Mouse (Mus musculus): ENCODE measurements around the gene Kif5a. TPM values are rescaled to one million over a fixed set of nuclear protein-coding genes. Genes with fewer than 3 reads are reported as not detected.

Gene Kif5a
- polyA plus RNA-seq, 1 experiment from 2014 or later, result 6.7 TPM

DNA sequence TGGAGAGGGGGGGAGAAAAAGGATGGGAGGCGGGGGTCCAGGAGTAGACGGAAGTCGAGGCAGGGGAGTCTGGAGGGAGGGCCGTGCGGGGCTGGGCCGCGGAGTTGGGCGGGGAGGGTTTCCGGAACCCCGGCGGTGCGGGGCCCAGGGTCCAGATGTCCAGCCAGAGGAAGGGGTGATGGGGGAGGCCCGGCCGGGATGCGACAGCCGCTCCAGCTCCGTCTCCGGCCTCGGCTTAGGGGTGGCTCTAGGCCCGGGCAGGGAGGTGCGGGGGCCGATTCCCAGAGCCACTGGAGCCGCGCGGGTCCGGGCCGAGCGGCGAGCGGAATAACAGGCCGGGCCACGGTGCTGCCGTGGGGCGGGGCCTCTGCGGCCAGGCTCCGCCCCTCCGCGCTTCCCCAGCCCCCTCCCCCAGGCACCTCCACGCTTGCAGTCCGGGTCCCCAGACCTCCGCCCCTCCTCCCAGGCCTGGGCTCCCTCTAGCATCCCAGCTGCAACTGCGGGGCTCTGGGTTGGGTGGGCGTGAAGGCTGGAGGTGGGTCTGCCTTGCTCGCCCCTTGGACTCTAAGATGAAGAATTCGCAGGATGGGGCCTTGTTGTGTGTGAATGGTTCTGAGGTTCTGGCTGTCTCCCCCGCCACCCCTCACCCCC is 74.6 kb downstream of the Kif5a start:
- peak overlapping the region; percentile 94 for H3K4me2 ChIP-seq
- ATAC-seq (ENCODE audit: insufficient number of reproducible peaks, insufficient read depth, low FRiP score, low TSS enrichment, low read depth), result peak; percentile 81
- H3K4me1 ChIP-seq, result peaks cover 62% of the 10 kb centered on the region
- under 1% methylated on average over 45 of the region's 46 CpGs for WGBS
- peak overlapping the region; percentile 98 for H3K27ac ChIP-seq
- H3K9ac ChIP-seq, result peak overlapping the region; percentile 86
- H3K27me3 ChIP-seq, result no peaks in the 10 kb centered on the region
- H3K36me3 ChIP-seq, result peaks cover 56% of the 10 kb centered on the region
- H3K4me3 ChIP-seq, result peak overlapping the region; percentile 79
- H3K9me3 ChIP-seq, result no peaks in the 10 kb centered on the region

DNA sequence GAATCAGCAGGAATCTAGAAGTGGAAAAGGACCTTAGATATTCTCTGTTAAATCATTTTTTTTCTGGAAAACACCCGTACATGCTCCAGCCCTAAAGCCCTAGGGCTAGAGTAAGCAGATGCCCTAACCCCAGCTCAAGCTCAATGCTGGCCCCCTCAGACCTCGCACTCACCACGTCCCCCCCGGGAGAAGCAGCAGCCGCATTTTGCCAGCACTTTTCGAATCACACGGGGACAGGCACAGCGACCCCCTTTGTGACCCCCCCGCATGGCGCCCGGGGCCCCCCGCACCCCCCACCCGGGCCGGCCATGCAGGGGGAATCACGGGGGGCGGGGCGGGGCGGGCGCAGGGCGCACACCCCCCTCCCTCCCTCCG is 75.1 kb downstream of the Kif5a start:
- Histone ChIP-seq H3K36me3 (peaks cover 58% of the 10 kb centered on the region), H3K4me2 (peak overlapping the region; percentile 94), H3K9me3 (no peaks in the 10 kb centered on the region), H3K4me1 (peaks cover 60% of the 10 kb centered on the region), H3K27ac (peak overlapping the region; percentile 98), H3K4me3 (peak overlapping the region; percentile 79), H3K27me3 (no peaks in the 10 kb centered on the region), H3K9ac (peak overlapping the region; percentile 86)
- no peak for ATAC-seq (ENCODE audit: insufficient number of reproducible peaks, insufficient read depth, low FRiP score, low TSS enrichment, low read depth)
- WGBS, result 1% methylated on average over 19 of the region's 21 CpGs

DNA sequence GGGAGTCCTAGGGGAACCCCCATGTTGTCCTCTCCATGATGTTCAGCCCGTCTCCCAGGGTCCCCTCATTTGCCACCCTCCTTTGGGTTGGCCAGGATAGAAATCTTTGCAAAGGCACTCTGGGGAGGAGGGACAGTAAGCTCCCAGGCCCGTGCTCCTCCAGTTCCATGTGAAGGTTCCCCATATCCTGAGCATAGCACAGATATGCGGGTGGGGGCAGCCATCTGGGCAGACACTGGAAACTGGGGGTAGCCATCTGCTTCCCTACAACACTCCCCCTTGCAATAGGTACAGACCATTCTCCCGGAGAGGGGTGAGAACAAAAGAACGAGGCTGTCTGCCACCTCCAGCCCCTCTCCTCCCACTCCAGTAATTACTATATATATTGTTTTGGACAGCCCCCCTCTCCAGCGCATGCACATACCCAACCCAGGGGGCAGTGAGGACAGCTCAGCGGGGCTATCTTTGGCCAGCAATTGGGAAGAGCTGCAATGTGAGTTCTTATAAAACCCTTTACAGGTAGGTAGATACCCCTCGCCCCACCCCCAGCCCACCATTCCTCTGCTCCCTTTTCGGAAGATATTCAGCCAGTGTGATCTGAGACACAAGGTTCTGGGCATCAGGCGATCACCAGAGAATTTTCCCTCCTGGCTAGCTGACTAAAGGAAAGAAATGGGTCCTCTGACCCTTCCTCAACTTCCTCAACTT is 75.6 kb downstream of the Kif5a start:
- no peak for ATAC-seq (ENCODE audit: insufficient number of reproducible peaks, insufficient read depth, low FRiP score, low TSS enrichment, low read depth)
- 42% methylated on average over 10 of the region's 10 CpGs for WGBS

DNA sequence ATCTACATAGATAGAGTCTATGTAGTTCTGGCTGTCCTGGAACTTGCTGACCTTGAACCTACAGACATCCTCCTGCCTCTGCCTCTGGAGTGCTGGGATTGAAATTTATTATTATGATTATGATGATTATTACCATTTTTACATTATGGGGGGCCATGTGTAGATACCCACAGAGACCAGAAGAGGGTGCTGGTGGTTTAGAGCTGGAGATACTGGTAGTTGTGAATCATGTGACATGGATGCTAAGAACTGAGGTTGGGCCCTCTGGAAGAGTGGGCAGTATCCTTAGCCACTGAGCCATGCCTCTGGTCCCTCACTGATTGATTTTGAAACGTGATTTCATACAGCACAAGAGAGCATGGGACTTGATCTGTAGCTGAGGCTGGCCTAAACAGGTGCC is 76.7 kb downstream of the Kif5a start:
- Histone ChIP-seq H3K27ac (no peak overlapping the region), H3K4me3 (no peak overlapping the region), H3K9ac (no peak overlapping the region), H3K4me2 (no peak overlapping the region), H3K27me3 (peaks cover 12% of the 10 kb centered on the region), H3K9me3 (no peaks in the 10 kb centered on the region), H3K4me1 (peaks cover 46% of the 10 kb centered on the region), H3K36me3 (peaks cover 59% of the 10 kb centered on the region)
- no peak for ATAC-seq (ENCODE audit: insufficient number of reproducible peaks, insufficient read depth, low FRiP score, low TSS enrichment, low read depth)
- 87% methylated on average over 1 of the region's 1 CpGs for WGBS

More for the DNA sequence above, 75.6 kb downstream of the Kif5a start:
- peak overlapping the region; percentile 86 for H3K9ac ChIP-seq
- peak overlapping the region; percentile 98 for H3K27ac ChIP-seq
- H3K27me3 ChIP-seq, result 0 out of 2 replicates have a peak, but pooled peaks cover 2% of the 10 kb centered on the region
- H3K4me2 ChIP-seq, result peak overlapping the region; percentile 94
- peaks cover 55% of the 10 kb centered on the region for H3K4me1 ChIP-seq
- H3K36me3 ChIP-seq, result peaks cover 58% of the 10 kb centered on the region
- H3K4me3 ChIP-seq, result peak overlapping the region; percentile 79
- H3K9me3 ChIP-seq, result no peaks in the 10 kb centered on the region

DNA sequence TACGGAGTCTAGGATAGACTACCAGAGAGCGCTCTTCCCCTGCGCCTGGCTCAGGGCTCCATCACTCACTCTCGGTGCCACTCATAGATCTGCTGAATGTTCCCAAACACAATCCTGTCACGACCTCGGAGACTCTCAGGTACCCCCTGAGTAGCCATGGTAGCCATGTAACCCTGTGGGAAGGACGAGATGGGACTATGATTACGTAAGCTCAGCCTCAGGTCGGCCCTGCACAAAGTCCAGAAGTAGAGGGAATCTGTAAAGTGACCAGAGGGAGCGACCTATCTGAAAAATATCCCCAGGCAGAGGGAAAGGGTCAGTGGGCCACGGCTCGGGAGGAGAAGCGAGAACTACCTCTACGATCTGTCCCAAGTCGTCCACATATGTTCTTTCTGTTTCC is 77.6 kb downstream of the Kif5a start:
- Histone ChIP-seq H3K27me3 (peaks cover 22% of the 10 kb centered on the region), H3K4me2 (no peak overlapping the region), H3K9me3 (no peaks in the 10 kb centered on the region), H3K4me1 (peaks cover 39% of the 10 kb centered on the region), H3K9ac (no peak overlapping the region), H3K4me3 (no peak overlapping the region), H3K27ac (no peak overlapping the region), H3K36me3 (peaks cover 51% of the 10 kb centered on the region)
- WGBS, result 80% methylated on average over 15 of the region's 15 CpGs
- no peak for ATAC-seq (ENCODE audit: insufficient number of reproducible peaks, insufficient read depth, low FRiP score, low TSS enrichment, low read depth)

DNA sequence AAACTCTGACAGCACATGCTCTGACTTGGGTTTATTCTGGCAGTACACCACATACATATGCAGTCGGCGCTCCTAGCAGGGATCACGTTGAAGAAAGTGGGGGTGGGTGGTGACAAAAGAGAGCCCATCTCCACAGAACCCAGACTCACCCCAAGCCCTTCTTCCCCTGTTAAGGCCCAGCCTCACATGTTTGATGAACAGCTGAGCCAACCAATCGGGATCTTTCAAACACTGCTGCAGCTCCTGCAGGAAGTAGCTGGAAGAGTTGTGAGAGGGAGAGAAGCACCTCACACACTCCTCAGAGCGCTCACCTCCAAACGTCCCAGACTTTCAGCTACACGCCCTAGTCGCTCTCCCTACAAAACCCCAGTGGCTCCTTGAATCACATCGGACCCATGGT is 78.0 kb downstream of the Kif5a start:
- H3K4me3 ChIP-seq, result no peak overlapping the region
- H3K4me2 ChIP-seq, result no peak overlapping the region
- H3K36me3 ChIP-seq, result peaks cover 50% of the 10 kb centered on the region
- H3K9me3 ChIP-seq, result no peaks in the 10 kb centered on the region
- H3K27ac ChIP-seq, result no peak overlapping the region
- no peak for ATAC-seq (ENCODE audit: insufficient number of reproducible peaks, insufficient read depth, low FRiP score, low TSS enrichment, low read depth)
- H3K9ac ChIP-seq, result no peak overlapping the region
- WGBS, result 71% methylated on average over 9 of the region's 9 CpGs
- H3K4me1 ChIP-seq, result peaks cover 39% of the 10 kb centered on the region
- peaks cover 26% of the 10 kb centered on the region for H3K27me3 ChIP-seq

DNA sequence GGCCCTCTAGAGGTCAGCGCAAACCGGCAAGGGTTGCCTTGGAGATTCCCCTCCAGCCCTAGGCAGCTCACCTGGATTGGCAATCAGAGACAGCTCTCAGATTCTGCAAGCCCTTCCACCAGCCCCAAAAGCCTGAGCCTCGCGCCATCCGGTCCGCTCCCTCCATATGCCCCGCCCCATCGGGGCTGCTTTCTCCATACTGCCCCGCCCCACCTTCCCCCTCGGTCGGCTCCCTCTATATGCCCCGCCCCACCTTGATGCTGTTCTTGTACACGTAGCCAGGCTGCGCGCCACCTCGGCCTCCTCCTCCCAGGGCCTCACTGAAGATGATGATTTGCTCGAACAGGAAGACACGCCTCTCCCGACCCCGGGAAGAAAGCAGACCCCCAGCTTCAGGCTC is 79.4 kb downstream of the Kif5a start:
- no peak for ATAC-seq (ENCODE audit: insufficient number of reproducible peaks, insufficient read depth, low FRiP score, low TSS enrichment, low read depth)
- Histone ChIP-seq H3K9me3 (no peaks in the 10 kb centered on the region), H3K27me3 (peaks cover 39% of the 10 kb centered on the region), H3K36me3 (peaks cover 50% of the 10 kb centered on the region), H3K9ac (peak overlapping the region; percentile 40; the same call in 1 of the 2 replicates), H3K4me3 (peak overlapping the region; percentile 18), H3K27ac (no peak overlapping the region), H3K4me2 (peak overlapping the region; percentile 44), H3K4me1 (peaks cover 46% of the 10 kb centered on the region)
- WGBS, result 13% methylated on average over 20 of the region's 20 CpGs

DNA sequence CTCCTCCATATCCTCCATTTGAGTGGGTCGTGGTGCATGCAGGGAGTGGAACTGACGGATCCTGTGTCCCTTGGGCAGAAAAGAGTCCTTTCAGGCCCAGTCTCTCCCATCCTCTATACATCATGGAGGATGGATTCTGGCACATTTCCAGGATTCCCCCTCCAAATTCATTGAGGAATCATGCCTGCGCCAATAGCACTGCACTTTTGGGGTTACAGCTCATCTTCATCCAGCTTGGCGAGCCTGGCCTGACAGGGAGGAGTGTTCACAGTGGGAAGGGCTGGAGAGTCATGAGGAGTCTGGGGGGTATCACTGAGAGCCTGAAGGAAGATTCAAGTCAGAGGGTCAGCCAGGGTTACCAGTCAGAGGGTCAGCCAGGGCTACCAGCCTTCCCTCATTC is 80.5 kb downstream of the Kif5a start:
- H3K9ac ChIP-seq, result no peak overlapping the region
- H3K9me3 ChIP-seq, result no peaks in the 10 kb centered on the region
- no peak overlapping the region for H3K27ac ChIP-seq
- peaks cover 50% of the 10 kb centered on the region for H3K36me3 ChIP-seq
- 86% methylated on average over 4 of the region's 4 CpGs for WGBS
- H3K27me3 ChIP-seq, result peaks cover 51% of the 10 kb centered on the region
- H3K4me2 ChIP-seq, result no peak overlapping the region
- no peak overlapping the region for H3K4me3 ChIP-seq
- peaks cover 51% of the 10 kb centered on the region for H3K4me1 ChIP-seq
- no peak for ATAC-seq (ENCODE audit: insufficient number of reproducible peaks, insufficient read depth, low FRiP score, low TSS enrichment, low read depth)

DNA sequence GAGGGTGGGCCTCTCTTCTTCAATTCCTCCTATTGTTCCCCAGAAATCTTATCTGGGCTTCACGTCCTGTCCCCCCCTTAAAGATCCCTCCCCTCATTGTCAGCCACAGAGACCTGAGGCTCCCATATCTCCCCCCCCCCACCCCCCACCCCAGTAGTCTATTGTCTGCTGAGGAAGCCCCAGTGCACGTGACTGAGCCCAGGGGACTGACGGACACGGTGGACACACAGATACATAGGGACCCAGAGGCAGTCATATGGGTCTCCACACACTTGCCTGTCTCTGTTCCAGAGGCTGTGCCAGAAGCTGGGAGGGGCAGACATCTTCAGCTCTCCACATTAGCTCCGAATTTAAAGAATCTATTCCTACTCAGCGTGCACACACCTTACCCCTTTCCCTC is 81.6 kb downstream of the Kif5a start:
- 69% methylated on average over 6 of the region's 6 CpGs for WGBS
- no peak for ATAC-seq (ENCODE audit: insufficient number of reproducible peaks, insufficient read depth, low FRiP score, low TSS enrichment, low read depth)
- peaks cover 51% of the 10 kb centered on the region for H3K4me1 ChIP-seq
- H3K9me3 ChIP-seq, result no peaks in the 10 kb centered on the region
- no peak overlapping the region for H3K4me3 ChIP-seq
- no peak overlapping the region for H3K4me2 ChIP-seq
- peaks cover 61% of the 10 kb centered on the region for H3K27me3 ChIP-seq
- no peak overlapping the region for H3K27ac ChIP-seq
- peaks cover 42% of the 10 kb centered on the region for H3K36me3 ChIP-seq
- H3K9ac ChIP-seq, result no peak overlapping the region

DNA sequence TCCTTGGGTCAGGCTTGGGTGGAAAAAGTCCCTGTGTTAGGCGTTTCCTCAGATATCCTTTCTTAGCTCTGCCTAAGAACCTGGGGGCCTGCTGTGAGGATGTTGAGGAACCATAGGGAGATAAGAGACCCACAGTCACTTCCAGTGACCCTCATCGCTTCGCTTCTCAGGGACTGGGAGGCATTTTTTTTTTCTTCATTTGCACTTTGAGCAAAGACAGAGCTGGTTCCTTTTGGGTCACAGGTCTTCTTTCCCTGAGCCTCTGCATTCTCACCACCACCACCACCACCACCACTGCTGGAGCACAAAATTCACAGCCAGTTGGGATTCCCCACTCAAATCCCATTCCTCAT is 82.5 kb downstream of the Kif5a start:
- Histone ChIP-seq H3K27me3 (peaks cover 68% of the 10 kb centered on the region), H3K9me3 (no peaks in the 10 kb centered on the region), H3K27ac (no peak overlapping the region), H3K4me3 (peak overlapping the region; percentile 33), H3K4me2 (peak overlapping the region; percentile 58), H3K9ac (no peak overlapping the region), H3K4me1 (peaks cover 51% of the 10 kb centered on the region), H3K36me3 (peaks cover 37% of the 10 kb centered on the region)
- no peak for ATAC-seq (ENCODE audit: insufficient number of reproducible peaks, insufficient read depth, low FRiP score, low TSS enrichment, low read depth)
- WGBS, result 20% methylated on average over 3 of the region's 3 CpGs

DNA sequence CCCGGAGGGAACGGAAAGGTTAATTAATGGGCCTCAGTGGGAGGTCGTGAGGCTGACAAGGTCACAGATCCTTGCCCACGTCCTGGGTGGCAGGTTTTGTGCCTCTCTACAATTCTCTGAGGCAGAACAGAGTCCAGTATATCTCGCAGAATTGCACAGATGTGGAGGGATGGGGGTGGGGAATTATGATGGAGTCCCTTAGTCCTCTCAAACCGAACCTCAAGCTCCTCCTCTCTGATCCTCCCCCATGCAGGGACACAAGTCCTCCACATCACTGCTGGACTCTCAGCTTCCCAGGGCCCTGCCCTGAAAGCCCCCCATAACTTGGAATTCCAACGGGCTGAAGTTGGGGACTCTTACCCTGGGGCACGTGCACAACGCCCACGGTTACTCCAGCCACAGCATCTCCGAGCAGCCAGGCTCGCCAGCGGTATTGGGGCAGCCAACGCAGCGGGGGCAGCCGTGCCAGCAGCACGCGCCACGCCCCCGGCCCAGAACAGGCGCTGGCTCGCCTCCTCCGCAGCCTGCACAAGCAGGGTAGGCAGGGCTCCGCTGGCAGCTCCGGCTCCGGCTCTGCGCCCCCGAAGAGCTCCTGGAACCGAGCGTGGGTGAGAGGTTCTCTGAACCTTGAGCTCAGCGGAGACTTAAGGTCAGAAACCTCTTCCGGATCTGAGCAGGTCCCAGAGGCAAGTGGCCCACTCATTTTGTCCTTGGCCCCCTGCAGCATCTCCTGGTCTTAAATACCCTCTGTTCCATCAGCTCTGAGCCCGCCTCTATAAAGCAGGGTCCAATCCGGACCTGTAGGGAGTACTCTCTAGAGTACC is 83.1 kb downstream of the Kif5a start, which contains the start of gene Slc26a10:
Gene Slc26a10, minus strand, starts transcription at position 775 of the 824 bp plus-strand sequence.
- Histone ChIP-seq H3K9ac (peak within 1 kb of the TSS; percentile 61), H3K4me3 (peak within 1 kb of the TSS; percentile 33), H3K27me3 (peaks cover 68% of the 10 kb centered on the region), H3K27ac (no peak within 1 kb of the TSS), H3K4me2 (peak within 1 kb of the TSS; percentile 58), H3K4me1 (peaks cover 51% of the 10 kb centered on the region), H3K9me3 (no peaks in the 10 kb centered on the region), H3K36me3 (peaks cover 31% of the 10 kb centered on the region)
- ATAC-seq (ENCODE audit: insufficient number of reproducible peaks, insufficient read depth, low FRiP score, low TSS enrichment, low read depth), result no peak
- 2% methylated on average over 34 of the region's 34 CpGs for WGBS
